Mouse (Mus musculus) hindbrain, embryonic 12.5 days (tissue): ENCODE measurements around the gene Erf. TPM values are rescaled to one million over a fixed set of nuclear protein-coding genes. Genes with fewer than 3 reads are reported as not detected.
A peak's percentile ranks its signal among the peaks of the same experiment; 100 is the strongest.

Source experiments
- ATAC-seq: fragments of 200-750 bp; cut with Nextera tagmentation; 2 replicates; pipeline ENCODE4 v1.8.0; 2017; ENCODE audit warnings: moderate TSS enrichment; ENCODE audit not compliant: low FRiP score
- H3K27ac ChIP-seq: fragments of 300-500 bp; sonication (generic); 2 replicates; pipeline ENCODE4 v1.5.1; 2016; ENCODE audit warnings: mild to moderate bottlenecking
- H3K27me3 ChIP-seq: fragments of 300-500 bp; sonication (generic); 2 replicates; pipeline ENCODE4 v1.6.1; 2016; ENCODE audit warnings: mild to moderate bottlenecking
- H3K36me3 ChIP-seq: fragments of 300-500 bp; sonication (generic); 2 replicates; pipeline ENCODE4 v1.6.1; 2016; ENCODE audit warnings: mild to moderate bottlenecking
- H3K4me1 ChIP-seq: fragments of 300-500 bp; sonication (generic); 2 replicates; pipeline ENCODE4 v1.6.1; 2016
- H3K4me2 ChIP-seq: fragments of 300-500 bp; sonication (generic); replicated peaks from 2 replicates; pipeline ENCODE4 v1.6.1; 2016; ENCODE audit warnings: mild to moderate bottlenecking
- H3K4me3 ChIP-seq: fragments of 300-500 bp; sonication (generic); 2 replicates; pipeline ENCODE4 v1.5.1; 2016; ENCODE audit warnings: mild to moderate bottlenecking
- H3K9ac ChIP-seq: fragments of 300-500 bp; sonication (generic); 2 replicates; pipeline ENCODE4 v1.6.1; 2016; ENCODE audit warnings: mild to moderate bottlenecking, moderate library complexity
- H3K9me3 ChIP-seq: fragments of 300-500 bp; sonication (generic); replicated peaks from 2 replicates; pipeline ENCODE4 v1.6.1; 2016; ENCODE audit warnings: mild to moderate bottlenecking
- WGBS: fragments of 180-500 bp; shearing (Covaris S2); methylation state at CpG from one replicate; pipeline ENCODE4 v1.1.7; 2016; 5-methylcytosine and 5-hydroxymethylcytosine counted together
- polyA plus RNA-seq: library from polyadenylated mRNA; unstranded; fragments of >200 nt; fragmentation: Nextera tagmentation; extraction: Ambion mirVana; gene quantifications from 2 replicates; pipeline ENCODE4 v1.2.1, GENCODE M21; 2016

The Erf gene
- polyA plus RNA-seq, 1 experiment from 2014 or later: 10.4 TPM

DNA sequence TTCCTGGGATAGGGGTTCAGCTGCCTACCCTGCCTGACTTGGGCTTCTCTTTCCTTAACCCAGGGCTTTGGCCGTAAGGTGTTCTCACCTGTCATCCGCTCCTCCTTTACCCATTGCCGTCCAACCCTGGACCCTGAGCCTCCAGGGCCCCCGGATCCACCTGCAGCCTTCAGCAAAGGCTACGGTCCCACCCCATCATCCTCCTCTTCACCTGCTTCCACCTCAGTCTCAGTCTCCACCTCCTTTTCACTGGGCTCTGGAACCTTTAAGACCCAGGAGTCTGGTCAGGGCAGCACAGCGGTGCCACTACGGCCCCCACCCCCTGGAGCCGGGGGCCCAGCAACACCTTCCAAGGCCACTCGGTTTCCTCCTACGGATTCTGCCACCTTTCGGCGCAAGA is 37.5 kb upstream of the Erf start:
- no peak overlapping the region for H3K27ac ChIP-seq
- H3K4me1 ChIP-seq: peaks cover 34% of the 10 kb centered on the region
- no peak overlapping the region for H3K4me3 ChIP-seq
- WGBS: 95% methylated on average over 12 of the region's 12 CpGs
- no peaks in the 10 kb centered on the region for H3K9me3 ChIP-seq
- H3K9ac ChIP-seq: no peak overlapping the region
- H3K27me3 ChIP-seq: no peaks in the 10 kb centered on the region
- H3K4me2 ChIP-seq: no peak overlapping the region
- H3K36me3 ChIP-seq: peaks cover 84% of the 10 kb centered on the region
- no peak for ATAC-seq

DNA sequence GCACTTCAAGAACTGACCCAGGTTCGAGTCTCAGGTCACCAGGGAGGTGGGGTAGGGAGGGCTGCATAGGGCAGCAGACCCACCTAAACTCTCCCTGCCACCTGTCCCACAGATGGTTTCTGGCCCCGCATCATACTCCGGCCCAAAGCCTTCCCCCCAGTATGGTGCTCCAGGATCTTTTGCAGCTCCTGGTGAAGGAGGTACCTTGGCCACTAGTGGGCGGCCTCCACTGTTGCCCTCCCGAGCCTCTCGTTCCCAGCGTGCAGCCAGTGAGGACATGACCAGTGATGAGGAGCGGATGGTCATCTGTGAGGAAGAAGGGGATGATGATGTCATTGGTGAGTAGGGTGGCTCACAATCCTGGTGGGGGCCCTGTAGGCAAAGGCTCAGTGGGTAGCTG is 36.4 kb upstream of the Erf start:
- Histone ChIP-seq H3K4me3 (no peak overlapping the region), H3K27ac (no peak overlapping the region), H3K4me2 (no peak overlapping the region), H3K36me3 (peaks cover 73% of the 10 kb centered on the region), H3K4me1 (peaks cover 30% of the 10 kb centered on the region), H3K9ac (no peak overlapping the region), H3K27me3 (no peaks in the 10 kb centered on the region), H3K9me3 (no peaks in the 10 kb centered on the region)
- WGBS: 84% methylated on average over 8 of the region's 8 CpGs
- no peak for ATAC-seq

DNA sequence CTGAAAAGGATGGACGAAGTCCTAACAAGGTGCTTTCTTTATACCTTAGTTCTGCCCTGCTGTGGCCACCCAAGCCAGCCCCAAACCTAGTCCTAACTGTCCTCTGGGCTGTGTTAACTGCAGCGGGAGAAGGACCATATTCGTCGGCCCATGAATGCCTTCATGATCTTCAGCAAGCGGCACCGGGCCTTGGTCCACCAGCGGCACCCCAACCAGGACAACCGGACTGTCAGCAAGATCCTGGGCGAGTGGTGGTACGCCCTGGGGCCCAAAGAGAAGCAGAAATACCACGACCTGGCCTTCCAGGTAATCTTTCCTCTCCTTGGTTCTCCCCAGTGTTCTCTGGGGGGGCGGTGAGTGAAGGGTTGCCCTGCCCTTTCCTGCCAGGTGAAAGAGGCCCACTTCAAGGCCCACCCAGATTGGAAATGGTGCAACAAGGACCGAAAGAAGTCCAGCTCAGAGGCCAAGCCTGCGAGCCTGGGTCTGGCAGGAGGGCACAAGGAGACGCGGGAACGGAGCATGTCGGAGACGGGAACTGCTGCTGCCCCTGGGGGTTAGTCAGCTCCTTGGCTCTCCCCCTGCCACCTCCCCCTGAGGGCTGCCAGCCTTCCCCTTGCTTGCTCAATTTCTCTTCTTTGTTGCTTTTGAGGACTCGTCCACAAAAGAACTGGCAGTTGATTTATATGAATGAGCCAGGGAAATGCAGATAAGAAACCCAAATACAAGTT is 35.1 kb upstream of the Erf start:
- Histone ChIP-seq H3K4me1 (peaks cover 37% of the 10 kb centered on the region), H3K9ac (no peak overlapping the region), H3K36me3 (peaks cover 60% of the 10 kb centered on the region), H3K4me2 (no peak overlapping the region), H3K27ac (0 out of 2 replicates have a peak overlapping the region, but pooled peaks have one; percentile 18), H3K27me3 (no peaks in the 10 kb centered on the region), H3K4me3 (no peak overlapping the region), H3K9me3 (no peaks in the 10 kb centered on the region)
- WGBS: 91% methylated on average over 20 of the region's 20 CpGs
- no peak for ATAC-seq

DNA sequence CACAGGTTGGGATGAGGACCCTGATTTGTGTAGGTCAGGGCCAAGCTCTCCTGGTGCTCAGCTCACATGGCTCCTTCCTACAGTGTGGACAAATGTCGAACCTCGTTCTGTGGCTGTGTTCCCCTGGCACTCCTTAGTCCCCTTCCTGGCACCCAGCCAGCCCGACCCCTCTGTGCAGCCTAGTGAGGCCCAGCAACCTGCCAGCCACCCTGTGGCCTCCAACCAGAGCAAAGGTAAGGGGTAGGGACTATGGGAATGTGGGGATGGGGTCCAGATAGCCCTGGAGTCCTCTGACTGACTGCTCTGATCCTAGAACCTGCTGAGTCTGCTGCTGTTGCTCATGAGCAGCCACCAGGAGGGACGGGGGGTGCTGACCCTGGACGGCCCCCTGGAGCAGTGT is 34.2 kb upstream of the Erf start:
- Histone ChIP-seq H3K4me3 (peak overlapping the region; percentile 83; the same call in 1 of the 2 replicates), H3K36me3 (peaks cover 51% of the 10 kb centered on the region), H3K27ac (peak overlapping the region; percentile 25; the same call in 1 of the 2 replicates), H3K9me3 (no peaks in the 10 kb centered on the region), H3K9ac (peak overlapping the region; percentile 94), H3K27me3 (no peaks in the 10 kb centered on the region), H3K4me1 (peaks cover 46% of the 10 kb centered on the region), H3K4me2 (peak overlapping the region; percentile 91)
- WGBS: 67% methylated on average over 5 of the region's 5 CpGs
- no peak for ATAC-seq

DNA sequence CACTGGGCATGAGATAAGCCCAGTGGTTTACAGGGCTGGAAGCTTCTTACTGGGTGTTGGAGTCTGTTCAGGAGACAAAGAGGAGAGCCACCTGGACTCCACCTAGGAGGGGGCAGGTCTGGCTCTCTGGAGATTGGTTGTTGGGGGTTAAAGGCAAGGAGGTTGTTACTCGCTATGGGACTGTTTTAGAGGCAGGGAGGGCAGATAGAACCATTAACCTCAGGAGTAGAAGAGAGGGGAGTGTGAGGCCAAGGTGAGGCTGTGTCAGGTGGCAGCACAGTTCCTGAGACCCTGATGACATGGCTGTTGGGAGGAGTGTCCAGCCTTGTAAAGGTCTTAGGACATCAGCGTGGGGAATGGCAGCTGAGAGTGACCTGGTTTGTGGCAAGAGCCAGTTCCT is 33.6 kb upstream of the Erf start:
- H3K9me3 ChIP-seq: no peaks in the 10 kb centered on the region
- H3K27me3 ChIP-seq: no peaks in the 10 kb centered on the region
- H3K4me2 ChIP-seq: peak overlapping the region; percentile 91
- peak overlapping the region; percentile 99; the same call in 1 of the 2 replicates for H3K27ac ChIP-seq
- no peak for ATAC-seq
- H3K4me3 ChIP-seq: peak overlapping the region; percentile 83
- H3K36me3 ChIP-seq: peaks cover 45% of the 10 kb centered on the region
- peak overlapping the region; percentile 94 for H3K9ac ChIP-seq
- peaks cover 52% of the 10 kb centered on the region for H3K4me1 ChIP-seq
- WGBS: 75% methylated on average over 2 of the region's 2 CpGs

DNA sequence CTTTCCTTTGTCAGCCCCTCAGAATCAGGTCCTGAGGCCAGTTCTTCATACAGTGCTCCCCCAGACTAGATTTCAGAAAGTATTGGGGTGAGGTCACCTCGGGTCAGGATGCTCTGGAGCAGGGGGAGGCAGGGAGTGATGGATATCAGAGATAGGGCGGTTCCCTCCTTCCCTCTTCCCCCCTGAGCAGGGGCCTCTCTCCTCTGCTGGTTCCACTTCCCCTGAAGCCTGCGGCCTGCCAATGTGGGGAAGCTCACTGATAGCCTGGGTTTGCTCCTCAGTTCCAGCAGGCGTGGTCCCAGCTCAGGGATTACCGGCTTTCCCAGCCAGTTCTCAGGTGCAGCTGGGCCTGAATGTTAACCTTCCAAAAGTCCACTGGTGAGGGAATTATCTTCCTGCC is 33.1 kb upstream of the Erf start:
- peak overlapping the region; percentile 83 for H3K4me3 ChIP-seq
- H3K4me2 ChIP-seq: peak overlapping the region; percentile 91
- peaks cover 40% of the 10 kb centered on the region for H3K36me3 ChIP-seq
- H3K27me3 ChIP-seq: no peaks in the 10 kb centered on the region
- H3K4me1 ChIP-seq: peaks cover 52% of the 10 kb centered on the region
- peak overlapping the region; percentile 94 for H3K9ac ChIP-seq
- WGBS: 20% methylated on average over 5 of the region's 5 CpGs
- ATAC-seq: no peak
- H3K27ac ChIP-seq: peak overlapping the region; percentile 99
- H3K9me3 ChIP-seq: no peaks in the 10 kb centered on the region

DNA sequence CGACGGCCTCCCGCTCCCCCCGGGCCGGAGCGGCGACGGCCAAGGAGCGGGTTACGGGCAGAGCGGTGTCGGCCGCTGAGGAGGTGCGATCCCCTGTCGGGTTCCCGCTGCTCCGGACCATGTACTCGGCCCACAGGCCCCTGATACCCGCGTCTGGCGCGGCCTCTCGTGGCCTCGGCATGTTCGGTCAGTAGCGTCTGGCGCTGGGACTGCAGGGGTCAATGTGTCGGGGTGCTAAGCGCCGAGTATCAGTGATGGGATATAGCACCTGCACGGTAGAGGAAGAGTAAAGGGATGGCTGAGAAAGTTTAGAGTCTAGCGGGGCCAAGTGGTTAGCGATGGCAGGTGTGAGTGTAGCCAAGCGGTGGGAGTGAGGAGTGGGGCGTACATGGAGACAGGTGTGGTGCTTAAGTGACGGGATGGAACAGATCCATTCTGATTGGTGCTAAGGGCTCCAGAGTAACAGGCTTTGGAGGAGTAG is 32.2 kb upstream of the Erf start:
- Histone ChIP-seq H3K9ac (peak overlapping the region; percentile 94), H3K27ac (peak overlapping the region; percentile 99), H3K36me3 (peaks cover 31% of the 10 kb centered on the region), H3K9me3 (no peaks in the 10 kb centered on the region), H3K27me3 (no peaks in the 10 kb centered on the region), H3K4me2 (peak overlapping the region; percentile 91), H3K4me1 (peaks cover 56% of the 10 kb centered on the region), H3K4me3 (peak overlapping the region; percentile 83)
- no peak for ATAC-seq
- WGBS: 0% methylated on average over 31 of the region's 36 CpGs

DNA sequence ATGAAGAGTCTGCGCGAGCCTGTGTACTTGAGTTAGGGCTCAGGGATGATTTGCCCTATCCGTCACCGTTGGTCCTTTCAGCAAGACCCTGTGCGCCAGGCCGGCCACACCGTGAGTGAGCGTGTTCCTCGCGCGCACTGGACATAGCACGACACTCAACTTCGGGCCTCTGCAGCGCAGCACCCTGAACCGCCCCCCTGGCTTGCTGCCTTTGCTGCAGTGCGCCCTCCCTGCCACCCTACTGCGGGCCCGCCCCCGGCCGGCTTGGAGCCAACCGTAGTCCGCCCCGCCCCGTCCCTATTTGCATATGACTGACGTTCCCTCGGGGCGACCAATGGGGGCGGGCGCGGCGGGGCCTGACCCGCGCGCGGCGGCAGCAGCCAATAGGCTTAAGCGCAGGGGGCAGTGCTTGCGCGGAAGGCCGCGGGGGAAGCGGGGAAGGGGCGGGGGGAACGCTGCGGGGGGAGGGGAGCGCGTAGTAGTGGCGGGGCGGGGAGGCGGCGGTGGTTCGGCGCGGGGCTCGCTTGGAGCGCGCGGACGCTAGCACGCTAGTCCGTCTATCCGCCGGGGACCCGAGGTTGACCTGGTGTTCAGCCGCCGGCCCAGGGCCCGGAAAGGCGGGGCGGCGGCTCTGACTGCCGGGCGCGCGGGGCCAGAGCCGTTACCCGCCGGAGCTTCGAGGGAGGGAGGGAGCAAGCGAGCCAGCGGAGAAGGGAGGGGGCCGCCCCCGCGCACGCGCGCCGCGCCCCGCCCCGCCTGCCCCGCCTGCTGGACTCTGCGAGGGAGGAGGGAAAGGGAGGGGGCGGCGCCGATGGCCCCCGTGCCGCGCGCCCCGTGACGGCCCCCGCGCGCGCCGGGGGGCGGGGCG is 31.4 kb upstream of the Erf start:
- peak; percentile 76 for ATAC-seq
- Histone ChIP-seq H3K4me3 (peak overlapping the region; percentile 83), H3K27ac (peak overlapping the region; percentile 99), H3K4me2 (peak overlapping the region; percentile 91), H3K9ac (peak overlapping the region; percentile 94), H3K27me3 (no peaks in the 10 kb centered on the region), H3K9me3 (no peaks in the 10 kb centered on the region), H3K4me1 (peaks cover 61% of the 10 kb centered on the region), H3K36me3 (peaks cover 23% of the 10 kb centered on the region)
- 1% methylated on average over 67 of the region's 108 CpGs for WGBS

DNA sequence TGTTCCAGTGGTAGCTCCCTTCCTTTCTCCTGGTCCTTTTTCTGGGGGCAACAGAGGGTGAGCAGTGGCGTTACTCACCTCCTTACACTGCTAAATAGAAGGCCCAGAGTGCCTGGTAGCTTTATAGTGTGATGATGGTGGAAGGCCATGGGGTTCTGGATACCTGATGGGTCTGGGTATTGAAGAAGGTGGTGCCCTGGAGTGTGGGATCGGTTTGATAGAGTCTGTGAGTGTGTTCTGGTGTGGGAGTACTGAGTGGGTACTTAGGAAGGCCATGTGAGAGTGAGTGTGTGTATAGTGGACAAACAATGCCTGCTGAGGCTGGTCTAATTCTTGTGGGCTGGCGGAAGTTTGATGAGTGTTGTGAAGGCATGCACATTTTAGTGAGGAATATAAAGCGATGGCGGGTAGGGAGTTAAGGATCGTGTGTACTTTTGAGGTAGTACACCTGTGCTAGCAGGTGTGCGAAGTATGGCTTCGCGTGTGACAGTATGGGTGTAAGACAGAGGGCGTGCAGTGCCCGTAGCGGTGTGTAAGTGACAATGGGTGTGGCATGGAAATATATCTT is 30.7 kb upstream of the Erf start:
- Histone ChIP-seq H3K4me1 (peaks cover 62% of the 10 kb centered on the region), H3K36me3 (peaks cover 16% of the 10 kb centered on the region), H3K9me3 (no peaks in the 10 kb centered on the region), H3K27ac (peak overlapping the region; percentile 99), H3K4me3 (peak overlapping the region; percentile 83), H3K27me3 (no peaks in the 10 kb centered on the region), H3K9ac (peak overlapping the region; percentile 44; the same call in 1 of the 2 replicates), H3K4me2 (peak overlapping the region; percentile 91)
- 22% methylated on average over 12 of the region's 12 CpGs for WGBS
- peak; percentile 4; the same call in 1 of the 2 replicates for ATAC-seq

DNA sequence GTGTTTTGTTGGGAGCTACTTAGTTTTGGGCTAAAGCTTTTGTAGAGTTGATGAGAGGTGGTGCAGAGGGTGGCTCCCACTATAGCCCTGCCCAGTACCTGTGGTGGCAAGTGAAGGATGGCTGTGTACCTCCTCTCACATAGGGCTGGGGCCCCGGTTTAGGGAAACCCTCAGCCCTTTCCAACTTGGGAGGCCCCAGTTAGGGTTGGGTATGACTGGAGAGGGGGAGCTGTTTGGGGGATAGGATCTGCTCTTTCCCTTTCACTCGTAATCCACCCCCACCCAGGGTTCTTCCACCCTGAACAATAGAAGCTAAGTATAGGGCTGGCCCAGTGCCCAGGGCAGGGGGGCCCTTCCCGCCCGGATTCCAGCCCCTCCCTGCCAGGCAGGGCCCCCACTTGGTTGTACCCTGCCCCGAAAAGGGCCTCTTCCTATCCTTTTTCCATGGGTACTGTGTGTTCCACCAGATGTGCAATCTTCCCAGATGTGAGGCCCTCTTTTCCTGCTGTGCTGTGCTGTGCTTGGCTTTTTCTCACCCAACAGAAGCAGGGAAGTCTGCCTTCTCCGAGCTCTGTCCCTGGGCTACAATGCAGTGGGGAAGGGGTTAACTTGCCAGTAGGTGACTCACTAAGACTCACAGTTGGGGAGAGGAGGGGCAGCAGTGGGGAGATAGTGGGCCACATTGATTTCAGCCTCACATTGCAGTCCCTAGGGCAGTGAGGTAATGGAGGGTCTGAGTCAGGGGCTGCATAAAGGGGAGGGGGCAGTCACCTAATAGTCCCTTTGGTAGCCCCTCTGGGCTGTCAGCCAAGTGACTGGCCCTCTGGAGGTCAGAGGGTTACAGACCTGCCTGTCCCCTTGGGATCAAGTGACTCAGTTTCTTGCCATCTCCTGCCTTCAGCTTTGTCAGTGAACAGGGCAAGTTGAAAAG is 29.6 kb upstream of the Erf start:
- 2% methylated on average over 6 of the region's 6 CpGs for WGBS

More for the DNA sequence above, 29.6 kb upstream of the Erf start:
- no peaks in the 10 kb centered on the region for H3K9me3 ChIP-seq
- peak overlapping the region; percentile 91 for H3K4me2 ChIP-seq
- H3K4me3 ChIP-seq: peak overlapping the region; percentile 60
- peak overlapping the region; percentile 99 for H3K27ac ChIP-seq
- H3K36me3 ChIP-seq: peaks cover 6% of the 10 kb centered on the region
- H3K27me3 ChIP-seq: no peaks in the 10 kb centered on the region
- H3K4me1 ChIP-seq: peaks cover 67% of the 10 kb centered on the region
- peak; percentile 1; the same call in 1 of the 2 replicates for ATAC-seq
- H3K9ac ChIP-seq: peak overlapping the region; percentile 86
